Mouse (Mus musculus) MEL-GATA-1-ER (cell line): ENCODE data around the gene Tpm1.

ENCODE experiments used
- DNase-seq: peaks from one replicate; pipeline ENCODE4 v3.0.0-alpha.2; 2012; ENCODE audit warnings: low read depth; ENCODE audit errors: extremely low read depth

Gene Tpm1

GRCm38 (mm10) chr9:67049086-67049824, at the start of gene Tpm1:
Gene Tpm1, minus strand, starts transcription at chr9:67049406.
- no peak for DNase-seq

GRCm38 (mm10) chr9:67094371-67094770, 45.2 kb upstream of the Tpm1 start:
- DNase-seq = no peak

GRCm38 (mm10) chr9:67092210-67092609, 43.0 kb upstream of the Tpm1 start:
- DNase-seq = no peak

GRCm38 (mm10) chr9:67091598-67091997, 42.4 kb upstream of the Tpm1 start:
- no peak for DNase-seq

- DNase-seq = no peak
Observed at GRCm38 (mm10) chr9:67091151-67091550, 41.9 kb upstream of the Tpm1 start.

- DNase-seq = no peak
Observed at GRCm38 (mm10) chr9:67090633-67091045, 41.4 kb upstream of the Tpm1 start.

- no peak for DNase-seq
Observed at GRCm38 (mm10) chr9:67089167-67089566, 40.0 kb upstream of the Tpm1 start.

GRCm38 (mm10) chr9:67083801-67084200, 34.6 kb upstream of the Tpm1 start:
- no peak for DNase-seq

- no peak for DNase-seq
Observed at GRCm38 (mm10) chr9:67081688-67082087, 32.5 kb upstream of the Tpm1 start.

- DNase-seq = no peak
Observed at GRCm38 (mm10) chr9:67077658-67078319, 28.6 kb upstream of the Tpm1 start.

GRCm38 (mm10) chr9:67077266-67077657, 28.1 kb upstream of the Tpm1 start:
- no peak for DNase-seq

- no peak for DNase-seq
Observed at GRCm38 (mm10) chr9:67072182-67072581, 23.0 kb upstream of the Tpm1 start.

- no peak for DNase-seq
Observed at GRCm38 (mm10) chr9:67071596-67071995, 22.4 kb upstream of the Tpm1 start.

- DNase-seq = no peak
Observed at GRCm38 (mm10) chr9:67071103-67071502, 21.9 kb upstream of the Tpm1 start.

GRCm38 (mm10) chr9:67066616-67067015, 17.4 kb upstream of the Tpm1 start:
- no peak for DNase-seq

GRCm38 (mm10) chr9:67059714-67060113, 10.5 kb upstream of the Tpm1 start:
- no peak for DNase-seq

- no peak for DNase-seq
Observed at GRCm38 (mm10) chr9:67058366-67058765, 9.2 kb upstream of the Tpm1 start.

- DNase-seq = no peak
Observed at GRCm38 (mm10) chr9:67050736-67051337, 1.6 kb upstream of the Tpm1 start.

GRCm38 (mm10) chr9:67049836-67050235, 630 bp upstream of the Tpm1 start:
- no peak for DNase-seq

GRCm38 (mm10) chr9:67048483-67049085, 622 bp downstream of the Tpm1 start:
- DNase-seq = no peak

- DNase-seq = no peak
Observed at GRCm38 (mm10) chr9:67047606-67048482, 1.4 kb downstream of the Tpm1 start.
